Mouse (Mus musculus): ENCODE measurements around the gene Pdxdc1. TPM values are rescaled to one million over a fixed set of nuclear protein-coding genes. Genes with fewer than 3 reads are reported as not detected.

The Pdxdc1 gene
- total and polyA plus RNA-seq, 2 experiments from 2014 or later, result 60.2 to 67.4 TPM

GRCm38 (mm10) chr16:13907297-13907696 is 4.4 kb upstream of the Pdxdc1 start:
- 88% methylated on average over 3 of the region's 3 CpGs for WGBS
- ATAC-seq, result no peak
- TF ChIP-seq CTCF (IDR thresholded peaks at IDR 0.05; ENCODE audit: low read depth), result no peak

GRCm38 (mm10) chr16:13903488-13903887 is 557 bp upstream of the Pdxdc1 start:
- Histone ChIP-seq H3K9ac (peak overlapping the region; percentile 89), H3K4me2 (ENCODE audit: low read depth) (peak overlapping the region; percentile 67), H3K4me3 (ENCODE audit: low read depth, low read length) (peak overlapping the region; percentile 90), H3K4me1 (ENCODE audit: insufficient read depth) (peaks cover 4% of the 10 kb centered on the region; the same call in 1 of the 2 replicates), H3K27me3 (ENCODE audit: insufficient read depth, low read length) (no peaks in the 10 kb centered on the region), H3K36me3 (ENCODE audit: insufficient read depth) (no peaks in the 10 kb centered on the region), H3K9me3 (ENCODE audit: low read length) (no peaks in the 10 kb centered on the region), H3K27ac (ENCODE audit: low read depth, low read length) (peak overlapping the region; percentile 94)
- DNase-seq, result no peak
- peak; percentile 79 for TF ChIP-seq CTCF (IDR thresholded peaks at IDR 0.05; ENCODE audit: low read depth)
- 4% methylated on average over 8 of the region's 8 CpGs for WGBS
- peak; percentile 90 for ATAC-seq

More at GRCm38 (mm10) chr16:13907297-13907696, 4.4 kb upstream of the Pdxdc1 start:
- Histone ChIP-seq H3K4me3 (ENCODE audit: low read depth, low read length) (no peak overlapping the region), H3K27ac (ENCODE audit: low read depth, low read length) (no peak overlapping the region), H3K36me3 (ENCODE audit: insufficient read depth) (no peaks in the 10 kb centered on the region), H3K4me1 (ENCODE audit: insufficient read depth) (no peaks in the 10 kb centered on the region), H3K9me3 (ENCODE audit: low read length) (no peaks in the 10 kb centered on the region), H3K9ac (no peak overlapping the region), H3K27me3 (ENCODE audit: insufficient read depth, low read length) (no peaks in the 10 kb centered on the region), H3K4me2 (ENCODE audit: low read depth) (no peak overlapping the region)
- DNase-seq, result no peak

DNA sequence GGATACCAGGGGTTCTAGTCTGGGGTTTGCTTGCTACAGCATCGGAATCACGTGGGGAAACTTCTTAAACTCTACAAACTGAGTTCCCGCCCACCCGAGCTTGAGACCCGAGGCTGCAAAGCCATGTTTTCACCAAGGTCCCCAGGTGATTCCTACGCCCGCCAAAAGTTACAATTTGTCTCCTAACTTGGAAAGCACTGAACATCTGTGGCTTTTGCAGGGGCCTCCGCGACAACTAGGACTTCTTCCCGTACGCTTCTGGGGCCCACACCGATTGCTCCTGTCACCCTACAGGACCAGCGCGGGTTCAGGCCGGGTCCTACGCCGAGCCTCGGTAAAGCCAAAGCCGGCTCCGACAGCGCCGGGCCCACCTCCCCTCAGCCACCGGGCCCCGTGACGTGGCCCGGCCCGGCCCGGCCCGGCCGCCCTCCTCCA is 517 bp downstream of the Pdxdc1 start:
- WGBS, result 2% methylated on average over 30 of the region's 30 CpGs
- no peak for TF ChIP-seq CTCF (IDR thresholded peaks at IDR 0.05; ENCODE audit: low read depth)
- ATAC-seq (no peak; the same call in 1 of the 2 replicates), DNase-seq (no peak)
- Histone ChIP-seq H3K9me3 (ENCODE audit: low read length) (no peaks in the 10 kb centered on the region), H3K27me3 (ENCODE audit: insufficient read depth, low read length) (no peaks in the 10 kb centered on the region), H3K27ac (ENCODE audit: low read depth, low read length) (peak overlapping the region; percentile 94), H3K4me3 (ENCODE audit: low read depth, low read length) (peak overlapping the region; percentile 90), H3K4me1 (ENCODE audit: insufficient read depth) (peaks cover 4% of the 10 kb centered on the region; the same call in 1 of the 2 replicates), H3K9ac (peak overlapping the region; percentile 89), H3K4me2 (ENCODE audit: low read depth) (peak overlapping the region; percentile 67), H3K36me3 (ENCODE audit: insufficient read depth) (no peaks in the 10 kb centered on the region)

DNA sequence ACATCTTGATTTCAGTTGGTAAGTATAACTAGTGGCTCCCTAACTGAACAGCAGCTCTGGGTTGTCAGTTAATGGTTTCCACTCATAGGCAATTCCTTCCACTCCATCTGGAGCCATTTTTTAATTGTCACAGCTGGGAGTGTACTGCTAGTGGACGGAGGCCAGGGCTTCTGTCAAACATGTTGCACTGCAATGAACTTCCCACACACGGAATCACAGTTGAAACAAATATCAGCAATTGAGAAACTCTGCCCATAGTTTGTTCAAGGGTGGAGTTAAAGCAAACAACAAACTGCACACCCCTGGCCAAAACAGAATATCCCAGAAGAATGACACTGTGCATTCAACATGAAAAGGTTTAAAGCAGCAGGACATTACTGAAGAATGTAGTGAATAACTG is 4.0 kb downstream of the Pdxdc1 start:
- no peak overlapping the region for H3K9ac ChIP-seq
- ATAC-seq, result no peak

DNA sequence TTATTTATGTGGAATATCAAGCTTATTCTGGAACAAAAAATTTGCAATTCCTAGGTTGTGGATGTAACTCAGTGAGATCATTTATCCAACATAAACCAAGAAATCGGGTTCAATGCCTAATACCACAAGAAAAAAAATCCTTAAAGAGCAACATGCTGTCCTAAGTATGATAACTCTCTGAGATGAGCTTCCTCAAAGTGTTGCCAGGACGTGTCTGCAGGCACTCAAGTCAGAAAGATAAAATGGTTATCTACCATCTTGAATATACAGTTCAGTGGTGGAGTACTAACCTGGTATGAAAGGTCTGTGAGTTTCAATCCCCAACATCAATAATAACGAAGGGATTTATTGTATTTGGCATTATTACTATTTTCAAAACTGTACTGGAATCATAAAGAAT is 6.6 kb downstream of the Pdxdc1 start:
- Histone ChIP-seq H3K9me3 (ENCODE audit: low read length) (no peaks in the 10 kb centered on the region), H3K4me2 (ENCODE audit: low read depth) (no peak overlapping the region), H3K9ac (no peak overlapping the region), H3K4me1 (ENCODE audit: insufficient read depth) (no peaks in the 10 kb centered on the region), H3K4me3 (ENCODE audit: low read depth, low read length) (no peak overlapping the region), H3K27me3 (ENCODE audit: insufficient read depth, low read length) (no peaks in the 10 kb centered on the region), H3K27ac (ENCODE audit: low read depth, low read length) (no peak overlapping the region), H3K36me3 (ENCODE audit: insufficient read depth) (no peaks in the 10 kb centered on the region)
- TF ChIP-seq CTCF (IDR thresholded peaks at IDR 0.05; ENCODE audit: low read depth), result no peak
- DNase-seq, result no peak
- 90% methylated on average over 3 of the region's 3 CpGs for WGBS
- ATAC-seq, result no peak

More for the DNA sequence above, 4.0 kb downstream of the Pdxdc1 start:
- Histone ChIP-seq H3K4me3 (ENCODE audit: low read depth, low read length) (no peak overlapping the region), H3K9me3 (ENCODE audit: low read length) (no peaks in the 10 kb centered on the region), H3K27ac (ENCODE audit: low read depth, low read length) (no peak overlapping the region), H3K4me1 (ENCODE audit: insufficient read depth) (peaks cover 4% of the 10 kb centered on the region; the same call in 1 of the 2 replicates), H3K4me2 (ENCODE audit: low read depth) (no peak overlapping the region), H3K27me3 (ENCODE audit: insufficient read depth, low read length) (no peaks in the 10 kb centered on the region), H3K36me3 (ENCODE audit: insufficient read depth) (no peaks in the 10 kb centered on the region)
- WGBS, result 77% methylated on average over 2 of the region's 2 CpGs
- no peak for DNase-seq
- no peak for TF ChIP-seq CTCF (IDR thresholded peaks at IDR 0.05; ENCODE audit: low read depth)

GRCm38 (mm10) chr16:13895740-13896139 is 7.2 kb downstream of the Pdxdc1 start:
- 89% methylated on average over 3 of the region's 3 CpGs for WGBS
- H3K27me3 ChIP-seq (ENCODE audit: insufficient read depth, low read length), result no peaks in the 10 kb centered on the region
- no peak for ATAC-seq
- no peaks in the 10 kb centered on the region for H3K36me3 ChIP-seq (ENCODE audit: insufficient read depth)
- no peak for TF ChIP-seq CTCF (IDR thresholded peaks at IDR 0.05; ENCODE audit: low read depth)
- no peak overlapping the region for H3K4me3 ChIP-seq (ENCODE audit: low read depth, low read length)
- no peaks in the 10 kb centered on the region for H3K4me1 ChIP-seq (ENCODE audit: insufficient read depth)
- no peak overlapping the region for H3K27ac ChIP-seq (ENCODE audit: low read depth, low read length)
- no peak overlapping the region for H3K9ac ChIP-seq
- H3K4me2 ChIP-seq (ENCODE audit: low read depth), result no peak overlapping the region
- no peaks in the 10 kb centered on the region for H3K9me3 ChIP-seq (ENCODE audit: low read length)
- DNase-seq, result no peak

GRCm38 (mm10) chr16:13894097-13894496 is 8.8 kb downstream of the Pdxdc1 start:
- WGBS, result 91% methylated on average over 2 of the region's 2 CpGs
- Histone ChIP-seq H3K9me3 (ENCODE audit: low read length) (no peaks in the 10 kb centered on the region), H3K4me2 (ENCODE audit: low read depth) (no peak overlapping the region), H3K9ac (no peak overlapping the region), H3K4me1 (ENCODE audit: insufficient read depth) (no peaks in the 10 kb centered on the region), H3K4me3 (ENCODE audit: low read depth, low read length) (no peak overlapping the region), H3K27me3 (ENCODE audit: insufficient read depth, low read length) (no peaks in the 10 kb centered on the region), H3K27ac (ENCODE audit: low read depth, low read length) (no peak overlapping the region), H3K36me3 (ENCODE audit: insufficient read depth) (no peaks in the 10 kb centered on the region)
- DNase-seq (no peak), ATAC-seq (no peak)
- no peak for TF ChIP-seq CTCF (IDR thresholded peaks at IDR 0.05; ENCODE audit: low read depth)
